Mouse (Mus musculus): ENCODE measurements around the gene Lyrm1. TPM values are rescaled to one million over a fixed set of nuclear protein-coding genes. Genes with fewer than 3 reads are reported as not detected.

Lyrm1 gene
- total and polyA plus RNA-seq, 3 experiments: 4.6 to 10.9 (median 7.9) TPM

- H3K9me3 ChIP-seq (replicated peaks; ENCODE audit: low read length): no peaks in the 10 kb centered on the region
- H3K27ac ChIP-seq (ENCODE audit: insufficient read depth, low read depth): no peak overlapping the region
- peak overlapping the region; percentile 61; the same call in 1 of the 2 replicates for H3K4me2 ChIP-seq (ENCODE audit: insufficient read depth, low read depth, poor library complexity, severe bottlenecking)
- no peaks in the 10 kb centered on the region for H3K27me3 ChIP-seq (replicated peaks)
- peak; percentile 77 for DNase-seq (ENCODE audit: extremely low read depth)
- H3K9ac ChIP-seq (ENCODE audit: insufficient read depth, low read depth): peak overlapping the region; percentile 33; the same call in 1 of the 2 replicates
- in situ Hi-C loops (cut with MboI; ENCODE audit: low pct_ligation_motif_present, low pct_unique_long_range_greater_than_20kb, low sequenced_read_pairs): no loop called here
- H3K36me3 ChIP-seq (replicated peaks in 1 of 2; ENCODE audit: control insufficient read depth in 1 of 2, insufficient read depth in 1 of 2, low read length in 1 of 2): no peaks in the 10 kb centered on the region
- no peak overlapping the region for H3K4me3 ChIP-seq (replicated peaks in 1 of 3; ENCODE audit: low read depth in 2 of 3, low read length in 2 of 3, poor library complexity in 1 of 3)
- TF ChIP-seq ZNF384 (IDR thresholded peaks at IDR 0.05; ENCODE audit: low read depth, low read length) (no peak), ETS1 (conservative IDR thresholded peaks at IDR 0.05; ENCODE audit: low read depth, low read length) (peak; percentile 26; the same call in 1 of the 2 replicates), JUN (IDR thresholded peaks at IDR 0.05; ENCODE audit: insufficient read depth, low read depth, low read length) (peak; percentile 57), JUND (conservative IDR thresholded peaks at IDR 0.05; ENCODE audit: low read depth, low read length) (peak; percentile 61; the same call in 1 of the 2 replicates), TBP (conservative IDR thresholded peaks at IDR 0.05; ENCODE audit: low read depth, low read length) (0 out of 2 replicates have a peak, but pooled peaks have one; percentile 41), ZC3H11A (IDR thresholded peaks at IDR 0.05; ENCODE audit: low read depth, low read length) (no peak), ZMIZ1 (IDR thresholded peaks at IDR 0.05; ENCODE audit: low read depth, low read length) (no peak), TCF12 (IDR thresholded peaks at IDR 0.05; ENCODE audit: low read depth, low read length) (0 out of 2 replicates have a peak, but pooled peaks have one; percentile 19), CTCF (conservative IDR thresholded peaks at IDR 0.05 in 1 of 2, IDR thresholded peaks at IDR 0.05 in 1 of 2; ENCODE audit: low read depth in 2 of 2, low read length in 2 of 2) (no peak), MEF2A (IDR thresholded peaks at IDR 0.05; ENCODE audit: borderline replicate concordance, low read depth, low read length) (peak; percentile 98)
- dilution Hi-C loops (cut with MboI; ENCODE audit: extremely low pct_ligation_motif_present, extremely low pct_unique_long_range_greater_than_20kb, low sequenced_read_pairs): no loop called here
- H3K4me1 ChIP-seq (ENCODE audit: control insufficient read depth in 1 of 2, insufficient read depth in 2 of 2): peaks cover 3 to 16% of the 10 kb centered on the region in 2 experiments
- no peaks in the 10 kb centered on the region for H3K79me2 ChIP-seq (replicated peaks; ENCODE audit: control insufficient read depth, extremely low read depth, insufficient read depth, poor library complexity, severe bottlenecking)
Measured at GRCm38 (mm10) chr7:119920457-119920856, 24.8 kb downstream of the Lyrm1 start.

GRCm38 (mm10) chr7:119921054-119921453 is 25.4 kb downstream of the Lyrm1 start:
- DNase-seq (ENCODE audit: extremely low read depth): no peak
- H3K27me3 ChIP-seq (replicated peaks): no peaks in the 10 kb centered on the region
- no peak overlapping the region for H3K9ac ChIP-seq (ENCODE audit: insufficient read depth, low read depth)
- H3K27ac ChIP-seq (ENCODE audit: insufficient read depth, low read depth): no peak overlapping the region
- H3K9me3 ChIP-seq (replicated peaks; ENCODE audit: low read length): no peaks in the 10 kb centered on the region
- peak overlapping the region; percentile 61; the same call in 1 of the 2 replicates for H3K4me2 ChIP-seq (ENCODE audit: insufficient read depth, low read depth, poor library complexity, severe bottlenecking)
- H3K4me1 ChIP-seq (ENCODE audit: control insufficient read depth in 1 of 2, insufficient read depth in 2 of 2): peaks cover 3 to 16% of the 10 kb centered on the region in 2 experiments
- in situ Hi-C loops (cut with MboI; ENCODE audit: low pct_ligation_motif_present, low pct_unique_long_range_greater_than_20kb, low sequenced_read_pairs): no loop called here
- dilution Hi-C loops (cut with MboI; ENCODE audit: extremely low pct_ligation_motif_present, extremely low pct_unique_long_range_greater_than_20kb, low sequenced_read_pairs): no loop called here
- TF ChIP-seq MEF2A (IDR thresholded peaks at IDR 0.05; ENCODE audit: borderline replicate concordance, low read depth, low read length): no peak
- no peak for TF ChIP-seq JUND (conservative IDR thresholded peaks at IDR 0.05; ENCODE audit: low read depth, low read length)
- TF ChIP-seq POLR2A (IDR thresholded peaks at IDR 0.05; ENCODE audit: low read depth, low read length): no peak
- no peak for TF ChIP-seq CHD1 (IDR thresholded peaks at IDR 0.05; ENCODE audit: low read depth, low read length)
- H3K4me3 ChIP-seq (replicated peaks in 1 of 3; ENCODE audit: low read depth in 2 of 3, low read length in 2 of 3, poor library complexity in 1 of 3): no peak overlapping the region
- H3K36me3 ChIP-seq (replicated peaks in 1 of 2; ENCODE audit: control insufficient read depth in 1 of 2, insufficient read depth in 1 of 2, low read length in 1 of 2): no peaks in the 10 kb centered on the region
- H3K79me2 ChIP-seq (replicated peaks; ENCODE audit: control insufficient read depth, extremely low read depth, insufficient read depth, poor library complexity, severe bottlenecking): no peaks in the 10 kb centered on the region

- Histone ChIP-seq H3K4me2 (ENCODE audit: insufficient read depth, low read depth, poor library complexity, severe bottlenecking) (no peak overlapping the region), H3K9ac (ENCODE audit: insufficient read depth, low read depth) (no peak overlapping the region), H3K9me3 (replicated peaks; ENCODE audit: low read length) (no peaks in the 10 kb centered on the region), H3K4me3 (replicated peaks in 1 of 3; ENCODE audit: low read depth in 2 of 3, low read length in 2 of 3, poor library complexity in 1 of 3) (no peak overlapping the region), H3K36me3 (replicated peaks in 1 of 2; ENCODE audit: control insufficient read depth in 1 of 2, insufficient read depth in 1 of 2, low read length in 1 of 2) (no peaks in the 10 kb centered on the region), H3K27me3 (replicated peaks) (no peaks in the 10 kb centered on the region), H3K27ac (ENCODE audit: insufficient read depth, low read depth) (no peak overlapping the region), H3K4me1 (ENCODE audit: control insufficient read depth in 1 of 2, insufficient read depth in 2 of 2) (no peaks in the 10 kb centered on the region), H3K79me2 (replicated peaks; ENCODE audit: control insufficient read depth, extremely low read depth, insufficient read depth, poor library complexity, severe bottlenecking) (no peaks in the 10 kb centered on the region)
- no peak for DNase-seq (ENCODE audit: extremely low read depth)
- in situ Hi-C loops (cut with MboI; ENCODE audit: low pct_ligation_motif_present, low pct_unique_long_range_greater_than_20kb, low sequenced_read_pairs) (no loop called here), dilution Hi-C loops (cut with MboI; ENCODE audit: extremely low pct_ligation_motif_present, extremely low pct_unique_long_range_greater_than_20kb, low sequenced_read_pairs) (no loop called here)
- TF ChIP-seq GABPA (IDR thresholded peaks at IDR 0.05; ENCODE audit: insufficient replicate concordance, low read depth, low read length): no peak
- no peak for TF ChIP-seq NRF1 (IDR thresholded peaks at IDR 0.05; ENCODE audit: low read depth, low read length)
- TF ChIP-seq NELFE (IDR thresholded peaks at IDR 0.05; ENCODE audit: low read depth, low read length): no peak
- no peak for TF ChIP-seq MYC (IDR thresholded peaks at IDR 0.05; ENCODE audit: low read depth, low read length)
- TF ChIP-seq KAT2A (IDR thresholded peaks at IDR 0.05; ENCODE audit: insufficient replicate concordance, low read length): no peak
- no peak for TF ChIP-seq ZKSCAN1 (IDR thresholded peaks at IDR 0.05; ENCODE audit: borderline replicate concordance, low read depth, low read length)
- no peak for TF ChIP-seq MEF2A (IDR thresholded peaks at IDR 0.05; ENCODE audit: borderline replicate concordance, low read depth, low read length)
- TF ChIP-seq ZC3H11A (IDR thresholded peaks at IDR 0.05; ENCODE audit: low read depth, low read length): no peak
- no peak for TF ChIP-seq POLR2AphosphoS2 (IDR thresholded peaks at IDR 0.05; ENCODE audit: low read depth, low read length)
- no peak for TF ChIP-seq E2F4 (IDR thresholded peaks at IDR 0.05; ENCODE audit: insufficient replicate concordance, low read depth, low read length)
- TF ChIP-seq MXI1 (IDR thresholded peaks at IDR 0.05; ENCODE audit: low read depth, low read length): no peak
- no peak for TF ChIP-seq USF1 (IDR thresholded peaks at IDR 0.05; ENCODE audit: low read depth, low read length)
- TF ChIP-seq HCFC1 (IDR thresholded peaks at IDR 0.05; ENCODE audit: low read depth, low read length): no peak
- no peak for TF ChIP-seq ZMIZ1 (IDR thresholded peaks at IDR 0.05; ENCODE audit: low read depth, low read length)
- TF ChIP-seq SIN3A (IDR thresholded peaks at IDR 0.05; ENCODE audit: low read length): no peak
Measured at GRCm38 (mm10) chr7:119928783-119929440, 33.3 kb downstream of the Lyrm1 start.

All from CH12.LX (cell line).